Mouse (Mus musculus) adrenal gland, postnatal 10 days (tissue): Measurements from ENCODE around the gene 4930596D02Rik. TPM values are rescaled to one million over a fixed set of nuclear protein-coding genes. Genes with fewer than 3 reads are reported as not detected.

ENCODE experiments used
- DNase-seq: peaks from one replicate; pipeline ENCODE4 v3.0.0; 2021; ENCODE audit warnings: mixed read lengths
- long read RNA-seq, 2 experiments: library from polyadenylated mRNA; stranded (forward); transcript quantifications; one replicate each; pipeline ENCODE4 v2.0.0; 2021
- total RNA-seq, 2 experiments: library from RNA; stranded (reverse); gene quantifications; 2 replicates each; pipeline ENCODE4 v1.2.3; 2021

Gene 4930596D02Rik
- not detected for total RNA-seq
- long read RNA-seq, experiment 1, result 0 reads
- long read RNA-seq, experiment 2, result 0 reads

DNA sequence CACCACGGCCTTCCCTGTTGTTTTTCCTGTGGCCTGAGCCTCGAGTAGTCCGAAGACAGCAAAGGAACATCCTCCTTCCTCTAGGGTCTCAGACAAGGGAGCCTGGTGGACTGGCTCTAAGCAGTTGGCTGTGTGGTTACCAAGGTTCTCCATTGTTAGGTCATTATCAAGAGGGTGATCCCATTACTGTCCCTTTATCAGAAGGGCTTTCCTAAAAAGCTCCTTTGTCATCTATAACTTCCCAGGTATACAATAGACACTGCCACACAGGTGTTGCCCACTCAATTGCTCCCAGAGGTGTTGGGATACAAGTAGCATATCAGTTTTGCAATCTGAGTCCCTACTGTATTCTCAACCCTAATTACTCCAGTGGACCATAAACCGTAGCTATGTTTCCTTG lies at the start of gene 4930596D02Rik:
TSS of gene 4930596D02Rik (minus strand) at position 101 of the 400 bp plus-strand sequence.
- DNase-seq, result no peak

DNA sequence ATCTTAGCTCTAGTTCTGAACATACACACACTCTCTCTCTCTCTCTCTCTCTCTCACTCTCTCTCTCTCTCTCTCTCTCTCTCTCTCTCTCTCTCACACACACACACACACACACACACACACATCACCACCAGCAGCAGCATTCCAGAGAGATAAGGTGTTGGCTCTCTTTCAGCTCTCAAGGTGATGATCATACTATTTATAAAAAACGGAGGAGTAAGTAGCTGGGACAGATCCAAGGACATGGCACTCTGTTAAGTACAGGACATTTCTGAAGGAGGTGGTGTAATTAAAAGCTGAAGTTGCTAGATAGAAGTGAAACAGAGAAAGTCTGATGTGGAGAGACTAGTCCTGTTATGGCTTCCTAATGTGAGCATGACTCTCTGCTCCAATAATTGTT lies 41.5 kb upstream of the 4930596D02Rik start:
- no peak for DNase-seq

DNA sequence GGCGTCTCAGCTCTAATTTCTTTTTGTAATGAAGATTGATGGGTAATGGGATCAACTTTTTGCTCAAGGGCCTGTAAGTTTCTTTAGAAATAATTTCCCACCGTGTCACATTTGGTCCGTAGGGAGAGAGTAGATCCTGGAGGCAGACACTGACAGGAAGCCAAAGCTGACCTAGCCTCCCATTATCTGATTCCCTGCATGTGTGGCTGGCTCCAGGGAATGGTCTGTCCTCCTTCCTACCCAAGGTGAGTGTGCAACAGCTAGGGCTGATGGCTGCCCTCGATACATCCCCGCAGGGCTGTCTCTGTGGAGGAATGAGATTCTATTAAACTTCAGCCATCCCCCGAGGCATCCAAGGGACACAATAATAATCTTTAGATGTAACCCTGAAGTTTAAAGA lies 33.5 kb upstream of the 4930596D02Rik start:
- no peak for DNase-seq

GRCm38 (mm10) chr14:35842111-35842721 lies 30.4 kb upstream of the 4930596D02Rik start:
- no peak for DNase-seq

DNA sequence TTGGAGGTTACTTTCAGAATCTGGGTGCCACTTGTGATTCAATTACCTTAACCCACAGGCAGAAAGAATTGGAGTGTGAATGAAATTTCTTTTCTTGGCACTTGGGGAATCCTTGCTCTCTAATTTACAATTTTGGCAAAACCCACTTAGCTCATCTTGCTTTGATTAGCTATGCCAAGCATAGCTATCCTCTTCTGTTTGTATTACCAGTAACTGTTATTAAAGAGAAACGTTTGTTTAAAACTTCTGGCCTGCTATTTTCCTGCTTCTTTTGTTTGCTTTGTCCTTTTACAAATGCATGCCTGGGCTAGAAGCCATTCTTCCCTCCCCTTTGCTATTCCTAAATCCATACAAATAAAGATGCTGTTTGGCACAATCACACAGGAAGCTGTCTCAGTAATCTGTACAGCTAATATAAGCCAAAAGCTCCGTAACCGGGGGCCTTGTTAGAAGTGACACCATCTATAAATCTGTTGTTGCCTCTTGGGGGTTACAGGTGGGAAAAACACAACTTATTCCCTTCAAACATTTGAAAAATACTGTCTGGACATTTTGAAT lies 19.0 kb downstream of the 4930596D02Rik start:
- no peak for DNase-seq

DNA sequence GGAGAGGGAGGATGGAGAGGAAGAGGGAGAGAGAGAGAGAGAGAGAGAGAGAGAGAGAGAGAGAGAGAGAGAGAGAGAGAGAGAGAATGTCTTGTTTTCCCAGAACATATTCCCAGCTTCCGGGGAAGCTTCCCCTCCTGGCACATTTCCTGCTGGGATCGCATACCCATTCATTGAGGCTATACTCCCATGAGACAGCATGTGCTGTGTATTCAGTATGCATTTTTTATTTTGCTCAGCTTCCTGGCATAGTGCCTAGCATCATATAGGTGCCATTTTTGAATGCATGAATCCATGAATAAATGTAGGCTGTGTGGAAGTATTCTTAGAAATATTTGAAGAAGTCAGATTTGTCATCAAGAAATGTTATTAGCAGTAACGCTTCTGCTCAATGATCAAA lies 31.7 kb downstream of the 4930596D02Rik start:
- DNase-seq, result no peak

DNA sequence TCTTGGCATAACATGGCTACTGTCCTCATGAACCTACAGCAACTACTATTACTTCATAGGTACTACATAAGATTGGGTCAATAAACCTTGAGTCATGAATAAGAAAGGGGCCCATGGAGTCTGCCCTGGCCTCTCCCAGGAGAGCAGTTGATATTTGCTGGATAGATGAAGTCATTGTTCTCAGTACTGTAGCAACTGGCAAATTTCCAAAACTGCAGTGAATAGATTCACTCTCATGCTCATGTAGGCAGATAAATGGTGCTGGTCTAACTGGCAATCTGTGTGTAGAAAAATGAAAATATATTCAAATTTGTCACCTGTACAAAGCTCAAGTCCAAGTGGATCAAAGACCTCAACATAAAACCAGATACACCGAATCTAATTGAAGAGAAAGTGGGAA lies 38.5 kb downstream of the 4930596D02Rik start:
- DNase-seq, result no peak
